Mouse (Mus musculus) C2C12 (cell line): ENCODE measurements around the gene Dctn3. TPM values are rescaled to one million over a fixed set of nuclear protein-coding genes. Genes with fewer than 3 reads are reported as not detected.
"Not testable (repeated sequence)": the region's sequence is repeated elsewhere in the genome, so short reads cannot be mapped to it uniquely, and the experiment has no call there.

Source experiments
- H3K27me3 ChIP-seq: one replicate; pipeline ENCODE4 v1.6.1; 2011; ENCODE audit not compliant: control insufficient read depth, insufficient read depth, insufficient read length
- H3K36me3 ChIP-seq: one replicate; pipeline ENCODE4 v1.6.1; 2011; ENCODE audit not compliant: control insufficient read depth, insufficient read depth
- H3K4me3 ChIP-seq: one replicate; pipeline ENCODE4 v1.5.1; 2011; ENCODE audit warnings: mild to moderate bottlenecking, control low read depth; ENCODE audit not compliant: poor library complexity, insufficient read depth, severe bottlenecking
- H3K79me2 ChIP-seq: one replicate; pipeline ENCODE4 v1.6.1; 2011; ENCODE audit not compliant: control insufficient read depth, insufficient read depth
- H3K79me3 ChIP-seq: one replicate; pipeline ENCODE4 v1.6.1; 2011; ENCODE audit warnings: low read depth, control low read depth
- H3ac ChIP-seq: one replicate; pipeline ENCODE3; 2011; ENCODE audit warnings: low read depth; ENCODE audit not compliant: control insufficient read depth, insufficient read length
- CTCF ChIP-seq: IDR thresholded peaks from one replicate; pipeline ENCODE4 v1.5.1; 2011; ENCODE audit not compliant: control insufficient read depth, insufficient read depth, insufficient read length
- polyA plus RNA-seq: library from polyadenylated mRNA; unstranded; fragments of >200 nt; fragmentation: generic; extraction: Trizol; gene quantifications from one replicate; pipeline ENCODE4 v1.2.1, GENCODE M21; 2012; ENCODE audit warnings: missing spikeins

Dctn3 gene
- polyA plus RNA-seq, 1 experiment = 106 TPM

GRCm38 (mm10) chr4:41696930-41697841 lies 25.8 kb downstream of the Dctn3 start, which contains the start of gene Cntfr:
Cntfr (minus strand) TSS chr4:41697089.
- not testable (repeated sequence) for H3K4me3 ChIP-seq

DNA sequence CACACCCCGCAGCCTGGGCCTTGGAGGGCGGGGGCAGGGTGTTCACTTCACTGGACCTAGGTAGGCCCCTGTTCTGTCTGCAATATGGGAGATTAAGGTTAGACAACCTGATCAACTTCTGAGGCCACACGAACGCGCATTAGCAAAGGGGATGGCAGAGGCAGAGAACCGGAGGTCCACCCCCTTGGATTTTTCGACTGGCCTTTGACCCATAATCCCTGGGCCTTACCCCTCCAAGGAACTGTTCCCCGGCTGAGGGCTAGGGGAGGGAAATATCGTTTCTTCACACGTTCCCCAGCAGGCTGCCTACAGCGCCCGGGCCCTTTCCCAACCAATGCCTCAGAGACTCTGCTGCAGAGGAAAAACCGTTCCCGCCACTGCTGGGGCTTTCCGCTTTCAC lies 26.5 kb downstream of the Dctn3 start:
- not testable (repeated sequence) for H3K36me3 ChIP-seq, H3ac ChIP-seq, H3K27me3 ChIP-seq, H3K79me3 ChIP-seq, H3K79me2 ChIP-seq, H3K4me3 ChIP-seq

More at GRCm38 (mm10) chr4:41696930-41697841, 25.8 kb downstream of the Dctn3 start, which contains the start of gene Cntfr:
- not testable (repeated sequence) for H3K27me3 ChIP-seq, H3K79me2 ChIP-seq, H3ac ChIP-seq, H3K79me3 ChIP-seq, H3K36me3 ChIP-seq
- TF ChIP-seq CTCF = peak; percentile 82

- not testable (repeated sequence) for H3K79me3 ChIP-seq, H3K36me3 ChIP-seq, H3K4me3 ChIP-seq, H3K27me3 ChIP-seq, H3K79me2 ChIP-seq, H3ac ChIP-seq
These were observed 27.2 kb downstream of the Dctn3 start for GRCm38 (mm10) chr4:41695800-41696199.

DNA sequence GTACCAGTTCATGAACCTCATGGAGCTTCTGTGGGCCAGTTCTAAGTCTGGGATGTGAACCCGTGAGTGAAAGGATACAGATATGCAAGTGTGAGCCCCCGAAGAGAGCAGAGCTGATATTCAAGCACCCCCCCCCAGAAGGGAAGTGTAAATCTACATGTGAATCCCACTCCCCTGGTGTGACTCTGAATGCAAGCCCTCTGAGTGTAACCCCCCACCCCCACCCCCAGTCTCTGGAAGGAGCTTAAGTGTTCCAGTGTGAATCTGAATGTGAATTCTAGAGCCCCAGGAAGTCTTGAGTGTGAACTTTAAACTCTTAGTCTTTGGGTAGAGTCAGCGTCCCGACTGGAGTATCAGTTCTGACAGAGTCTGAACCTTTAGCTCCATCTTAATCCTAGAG lies 29.5 kb downstream of the Dctn3 start:
- H3K27me3 ChIP-seq, H3ac ChIP-seq, H3K4me3 ChIP-seq, H3K79me2 ChIP-seq, H3K36me3 ChIP-seq, H3K79me3 ChIP-seq: not testable (repeated sequence)

DNA sequence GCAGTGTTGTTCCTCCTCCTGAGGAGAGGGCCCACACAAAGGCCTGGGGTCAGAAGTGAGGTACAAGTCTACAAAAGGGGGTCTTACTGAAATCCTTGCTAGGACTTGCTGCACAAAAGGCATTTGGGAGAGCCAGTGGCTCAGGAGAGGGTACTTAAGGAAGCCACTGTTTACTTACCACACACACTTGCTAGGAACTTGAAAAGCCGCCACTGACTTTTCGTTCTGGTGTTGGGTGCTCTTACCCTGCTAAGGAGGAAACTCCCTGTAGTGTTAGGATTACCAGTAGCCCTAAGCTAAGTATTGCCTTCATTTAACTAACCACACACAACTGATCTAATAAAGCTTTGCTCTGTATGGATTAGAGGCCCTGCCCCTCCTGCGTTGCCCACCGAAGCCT lies 33.0 kb downstream of the Dctn3 start:
- H3K27me3 ChIP-seq, H3K79me3 ChIP-seq, H3K36me3 ChIP-seq, H3K79me2 ChIP-seq, H3K4me3 ChIP-seq, H3ac ChIP-seq: not testable (repeated sequence)

DNA sequence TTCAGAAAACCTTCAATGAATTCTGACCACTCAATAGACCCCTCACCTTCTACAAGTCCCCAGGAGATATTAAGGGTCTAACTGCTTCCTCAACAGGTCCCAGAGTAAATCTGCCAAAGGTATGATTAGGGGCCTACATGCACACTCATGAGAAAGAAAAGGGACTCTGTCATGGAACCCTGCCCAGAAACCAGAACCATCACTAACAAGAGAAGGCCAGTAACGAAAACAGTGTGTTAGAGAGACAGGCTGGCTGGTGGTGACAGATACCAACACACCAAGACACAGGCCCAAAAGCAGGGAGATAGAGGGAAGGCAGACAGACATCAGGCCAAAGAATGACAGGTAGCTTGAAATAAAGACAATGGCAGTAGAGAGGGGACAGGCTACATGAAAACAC lies 34.4 kb downstream of the Dctn3 start:
- not testable (repeated sequence) for H3K79me2 ChIP-seq, H3K4me3 ChIP-seq, H3K27me3 ChIP-seq, H3K36me3 ChIP-seq, H3ac ChIP-seq, H3K79me3 ChIP-seq

- H3K4me3 ChIP-seq, H3K79me2 ChIP-seq, H3ac ChIP-seq, H3K79me3 ChIP-seq, H3K36me3 ChIP-seq: not testable (repeated sequence)
- peaks cover 20% of the 10 kb centered on the region for H3K27me3 ChIP-seq
These were observed 37.0 kb downstream of the Dctn3 start for GRCm38 (mm10) chr4:41685882-41686492.

GRCm38 (mm10) chr4:41684931-41685453 lies 38.0 kb downstream of the Dctn3 start:
- H3K4me3 ChIP-seq, H3K36me3 ChIP-seq, H3K79me3 ChIP-seq, H3K79me2 ChIP-seq, H3ac ChIP-seq: not testable (repeated sequence)
- H3K27me3 ChIP-seq = peaks cover 25% of the 10 kb centered on the region

DNA sequence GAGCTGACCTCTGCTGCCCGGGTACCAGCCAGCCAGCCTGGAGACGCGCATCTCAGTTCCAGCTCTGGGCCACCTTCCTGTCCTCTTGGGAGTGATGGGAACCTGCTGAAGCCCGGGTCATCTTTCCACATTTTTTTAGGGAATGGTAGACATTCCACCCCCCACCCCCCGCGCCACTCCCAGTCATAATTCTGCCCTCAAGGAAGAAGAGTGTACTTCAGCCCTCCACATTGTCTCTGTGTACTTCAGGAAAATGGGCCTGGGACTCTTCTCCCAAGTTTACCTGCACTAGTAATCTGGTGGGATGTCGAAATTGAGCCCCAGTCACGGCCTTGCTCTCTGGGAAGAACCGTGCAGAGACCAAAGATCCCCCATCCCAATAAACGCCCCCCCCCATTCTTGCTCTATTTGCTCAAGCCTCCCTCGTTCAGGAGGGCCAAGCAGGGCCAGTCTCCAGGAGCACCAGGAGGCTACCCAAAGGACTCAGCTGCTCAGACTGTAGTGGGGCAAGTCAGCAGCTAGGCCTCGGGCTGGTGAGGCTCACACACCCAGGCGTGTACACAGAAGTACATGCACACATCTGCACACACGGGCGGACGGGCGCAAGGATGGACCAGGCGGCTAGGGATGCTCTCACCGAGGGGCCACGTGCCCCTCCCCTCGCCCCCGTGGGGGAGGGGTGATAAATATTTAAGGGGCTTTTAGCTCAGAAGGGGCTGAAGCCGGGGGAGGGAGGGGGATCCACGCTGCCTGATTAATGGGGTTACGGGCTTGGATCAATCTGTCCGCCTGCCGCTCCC lies 38.6 kb downstream of the Dctn3 start:
- not testable (repeated sequence) for H3K36me3 ChIP-seq, H3K4me3 ChIP-seq, H3K79me3 ChIP-seq, H3ac ChIP-seq, H3K79me2 ChIP-seq
- H3K27me3 ChIP-seq = peaks cover 29% of the 10 kb centered on the region

DNA sequence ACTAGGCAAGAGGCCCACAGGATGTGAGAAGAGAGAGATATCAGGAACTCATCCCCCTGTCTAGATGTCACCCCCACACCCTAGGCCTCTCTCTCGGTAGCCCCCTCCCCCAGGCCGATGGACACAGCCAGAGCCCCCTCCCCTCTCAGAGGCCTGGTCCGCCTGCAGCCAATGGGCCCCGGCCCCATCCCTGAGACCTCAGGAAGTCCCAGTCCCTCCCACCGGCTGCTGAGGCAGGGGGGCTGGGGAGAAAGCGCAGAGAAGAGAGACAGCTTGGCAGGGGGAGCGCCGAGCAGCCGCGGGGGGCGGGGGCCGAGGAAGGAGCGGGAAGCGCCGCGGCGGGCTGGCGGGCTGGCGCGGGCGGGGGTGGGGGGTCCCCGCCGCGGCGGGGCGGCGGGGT lies 39.7 kb downstream of the Dctn3 start:
- not testable (repeated sequence) for H3K79me2 ChIP-seq, H3K36me3 ChIP-seq, H3ac ChIP-seq, H3K79me3 ChIP-seq, H3K4me3 ChIP-seq
- H3K27me3 ChIP-seq = peaks cover 39% of the 10 kb centered on the region
